Mouse (Mus musculus): Measurements from ENCODE around the gene Clic4.

Clic4 gene

DNA sequence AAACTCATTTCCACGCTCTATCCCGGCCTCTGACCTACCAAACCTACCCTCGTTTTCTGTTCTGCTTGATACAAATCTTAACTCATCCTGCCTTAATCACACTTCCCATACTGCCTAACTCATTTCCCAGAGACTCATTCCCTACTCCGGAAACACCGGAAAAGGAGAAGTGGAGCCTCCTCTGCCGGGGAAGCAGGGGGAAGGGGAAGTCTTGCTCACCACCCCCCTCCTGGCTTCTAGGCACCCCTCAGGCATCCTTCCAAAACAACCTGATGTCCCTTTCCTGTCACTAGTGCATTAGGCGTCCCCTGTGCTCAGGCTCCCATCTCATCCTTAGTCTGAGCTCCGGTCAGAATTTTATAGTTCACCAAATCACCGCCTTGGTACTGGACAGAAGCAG, 5.6 kb downstream of the Clic4 start:
- no peak for DNase-seq (ENCODE audit: extremely low read depth, insufficient read length, low spot score)

- no peak for DNase-seq (ENCODE audit: extremely low read depth, insufficient read length, low spot score)
These were observed 12.2 kb downstream of the Clic4 start for GRCm38 (mm10) chr4:135260434-135260833.

DNA sequence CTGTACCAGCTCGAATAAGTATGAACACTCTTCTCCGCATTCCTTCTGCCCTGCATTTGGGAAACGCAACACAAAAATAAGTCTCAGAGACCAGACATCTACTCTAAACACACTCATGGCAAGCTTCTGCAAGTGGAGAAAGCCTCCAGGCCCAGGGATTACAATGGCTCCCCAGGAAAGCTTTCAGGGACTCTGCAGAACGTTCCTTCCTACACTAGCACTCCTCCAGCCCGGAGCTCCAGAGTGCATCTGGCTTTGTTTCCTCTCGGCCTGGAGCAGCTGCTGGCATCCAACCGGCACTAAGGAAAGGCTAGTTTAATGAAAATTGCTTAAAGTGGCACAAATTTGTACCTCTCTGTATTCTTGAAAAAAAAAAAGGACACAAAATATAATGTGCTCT, 14.1 kb downstream of the Clic4 start:
- no peak for DNase-seq (ENCODE audit: extremely low read depth, insufficient read length, low spot score)

DNA sequence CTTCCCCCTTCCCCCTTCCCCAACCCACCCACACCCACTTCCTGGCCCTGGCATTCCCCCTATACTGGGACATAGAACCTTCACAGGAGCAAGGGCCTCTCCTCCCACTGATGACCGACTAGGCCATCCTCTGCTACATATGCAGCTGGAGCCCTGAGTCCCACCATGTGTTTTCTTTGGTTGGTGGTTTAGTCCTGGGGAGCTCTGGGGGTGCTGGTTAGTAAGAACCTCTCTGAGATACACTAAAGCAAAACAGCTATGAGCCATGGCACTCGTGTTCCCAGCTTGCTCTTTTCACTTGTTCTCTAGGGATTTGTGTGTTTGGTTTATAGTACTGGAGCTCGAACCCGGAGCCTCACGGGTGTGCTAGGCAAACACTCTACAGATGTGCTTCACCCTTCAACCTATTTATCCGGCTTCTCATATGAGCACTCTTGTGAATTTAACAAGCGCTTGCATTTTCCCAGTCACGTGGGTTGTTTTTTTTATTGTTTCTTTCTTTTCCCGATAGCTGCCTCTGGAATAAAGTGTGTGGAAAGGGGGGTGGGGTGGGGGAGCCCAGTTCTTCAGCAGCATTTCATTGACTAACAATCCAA, 14.6 kb downstream of the Clic4 start:
- no peak for DNase-seq (ENCODE audit: extremely low read depth, insufficient read length, low spot score)

GRCm38 (mm10) chr4:135256536-135257450, 15.8 kb downstream of the Clic4 start:
- DNase-seq (ENCODE audit: extremely low read depth, insufficient read length, low spot score) = no peak

GRCm38 (mm10) chr4:135254770-135255169, 17.8 kb downstream of the Clic4 start:
- DNase-seq (ENCODE audit: extremely low read depth, insufficient read length, low spot score) = no peak

GRCm38 (mm10) chr4:135254321-135254720, 18.3 kb downstream of the Clic4 start:
- DNase-seq (ENCODE audit: extremely low read depth, insufficient read length, low spot score) = no peak

GRCm38 (mm10) chr4:135253239-135254039, 19.2 kb downstream of the Clic4 start:
- no peak for DNase-seq (ENCODE audit: extremely low read depth, insufficient read length, low spot score)

DNA sequence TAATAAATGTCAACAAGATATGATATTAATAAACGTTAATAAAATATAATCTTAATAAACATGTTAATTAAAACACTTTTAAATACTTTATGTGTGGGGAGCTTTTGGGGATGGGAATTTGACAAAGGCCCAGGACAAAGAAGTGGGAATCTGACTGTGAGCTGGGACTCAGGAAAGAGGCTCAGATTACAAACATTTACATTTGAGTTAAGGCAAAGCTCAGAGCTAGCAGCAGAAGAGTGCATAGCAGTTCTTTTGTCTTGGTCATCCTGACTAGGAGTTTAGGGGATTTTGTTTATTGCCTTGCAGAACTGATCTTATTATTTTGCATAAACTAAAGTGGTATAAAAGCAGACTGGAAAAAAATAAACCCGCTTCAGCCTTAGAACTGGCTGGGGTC, 20.8 kb downstream of the Clic4 start:
- no peak for DNase-seq (ENCODE audit: extremely low read depth, insufficient read length, low spot score)

DNA sequence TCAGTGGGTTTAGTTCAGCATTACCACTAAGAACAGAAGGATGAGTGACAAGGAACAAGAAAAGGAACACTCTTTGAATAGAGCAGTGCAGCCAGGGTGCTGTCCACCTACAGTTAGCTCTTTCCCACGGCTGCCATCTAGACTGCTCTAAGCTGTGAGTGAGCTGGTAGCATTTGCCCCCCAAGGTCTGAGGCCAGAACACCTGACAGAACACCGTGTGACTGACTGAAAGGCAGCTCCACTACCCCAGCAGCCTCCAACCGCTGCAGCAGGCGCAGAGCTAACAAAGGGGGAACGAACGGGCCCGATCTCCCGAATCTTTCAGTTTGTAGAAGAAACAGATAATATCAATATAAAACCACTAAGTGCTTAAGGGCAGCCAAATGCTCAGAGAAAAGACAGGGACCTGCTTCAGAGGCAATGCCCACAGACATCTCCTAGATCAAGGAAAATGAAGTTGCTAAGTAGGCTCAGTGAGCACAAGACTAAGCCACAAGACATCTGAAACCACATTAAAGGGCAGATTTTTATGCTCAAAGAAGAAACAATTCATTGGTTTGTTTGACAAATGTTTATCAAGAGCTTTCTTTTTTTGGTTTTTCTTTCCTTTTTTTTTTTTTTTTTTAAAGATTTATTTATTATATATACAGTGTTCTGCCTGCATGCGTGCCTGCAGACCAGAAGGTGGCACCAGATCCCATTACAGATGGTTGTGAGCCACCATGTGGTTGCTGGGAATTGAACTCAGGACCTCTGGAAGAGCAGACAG, 24.2 kb downstream of the Clic4 start:
- DNase-seq (ENCODE audit: extremely low read depth, insufficient read length, low spot score) = no peak

- no peak for DNase-seq (ENCODE audit: extremely low read depth, insufficient read length, low spot score)
These were observed 25.5 kb downstream of the Clic4 start for GRCm38 (mm10) chr4:135246866-135247756.

- DNase-seq (ENCODE audit: extremely low read depth, insufficient read length, low spot score) = no peak
These were observed 26.2 kb downstream of the Clic4 start for GRCm38 (mm10) chr4:135246444-135246843.

DNA sequence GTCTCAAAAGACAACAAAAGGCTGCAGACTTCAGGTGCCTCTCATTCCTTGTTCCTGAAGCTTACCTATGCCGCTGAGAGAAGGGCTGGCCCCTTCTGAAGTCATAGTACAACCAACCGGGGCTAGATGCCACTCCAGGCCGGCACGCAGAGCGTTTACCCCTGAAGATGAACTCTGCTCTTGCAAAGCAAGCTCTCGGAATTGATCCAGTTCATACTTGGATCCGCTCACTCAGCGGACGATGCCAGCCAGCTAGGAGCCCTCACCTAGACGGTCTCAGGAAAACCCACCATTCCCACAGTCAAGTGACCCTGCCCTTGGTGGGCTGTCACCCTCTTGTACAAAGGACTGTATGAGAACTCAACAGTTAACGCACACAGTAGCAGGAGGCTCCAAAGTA, 26.8 kb downstream of the Clic4 start:
- no peak for DNase-seq (ENCODE audit: extremely low read depth, insufficient read length, low spot score)

GRCm38 (mm10) chr4:135244335-135244734, 28.3 kb downstream of the Clic4 start:
- DNase-seq (ENCODE audit: extremely low read depth, insufficient read length, low spot score) = no peak

DNA sequence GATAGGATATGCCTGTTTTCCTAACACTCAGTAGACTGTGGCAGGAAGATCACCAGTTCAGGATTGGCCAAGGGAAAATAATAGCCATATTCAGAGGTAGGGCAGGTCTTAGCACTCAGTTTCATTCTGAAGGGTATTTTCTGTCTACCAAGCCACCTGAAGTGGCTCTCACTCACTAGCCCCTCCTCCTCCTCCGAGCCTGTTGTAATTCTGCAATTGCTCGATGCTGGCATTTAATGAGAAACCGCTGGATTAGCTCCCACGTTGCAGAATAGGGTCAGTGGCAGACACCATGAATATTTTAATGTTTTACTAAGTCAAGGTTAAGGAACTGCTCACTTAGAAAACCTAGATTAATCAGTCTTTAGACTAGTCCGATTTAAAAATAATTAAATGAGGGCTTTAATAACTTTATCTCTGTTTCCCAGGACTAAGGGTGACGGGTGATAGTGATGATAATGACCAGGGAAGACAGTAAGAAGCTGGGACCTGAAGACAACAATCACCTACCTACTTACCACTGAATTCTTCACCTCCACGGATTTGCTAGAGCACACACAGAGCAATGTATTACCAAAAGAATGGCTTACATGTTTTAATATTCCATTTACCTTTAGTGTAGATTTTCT, 29.6 kb downstream of the Clic4 start:
- DNase-seq (ENCODE audit: extremely low read depth, insufficient read length, low spot score) = no peak

DNA sequence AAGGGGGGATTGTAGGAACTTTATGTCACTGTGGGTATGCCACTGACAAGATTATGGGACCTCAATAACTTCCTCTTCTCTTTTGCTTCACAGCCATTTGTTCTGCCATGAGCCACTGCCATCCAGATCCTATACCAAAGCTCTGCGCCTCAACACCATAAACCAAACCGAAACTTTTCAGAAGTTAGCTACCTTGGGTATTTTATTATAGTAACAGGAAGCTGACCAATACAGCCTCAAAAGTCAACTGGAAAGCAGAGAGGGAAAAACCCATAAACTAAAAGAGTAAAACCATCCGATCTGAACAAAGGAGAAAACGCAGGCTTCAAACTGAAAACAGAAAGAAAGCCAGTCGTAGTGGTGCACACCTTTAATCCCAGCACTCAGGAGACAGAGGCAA, 30.2 kb downstream of the Clic4 start:
- DNase-seq (ENCODE audit: extremely low read depth, insufficient read length, low spot score) = no peak

DNA sequence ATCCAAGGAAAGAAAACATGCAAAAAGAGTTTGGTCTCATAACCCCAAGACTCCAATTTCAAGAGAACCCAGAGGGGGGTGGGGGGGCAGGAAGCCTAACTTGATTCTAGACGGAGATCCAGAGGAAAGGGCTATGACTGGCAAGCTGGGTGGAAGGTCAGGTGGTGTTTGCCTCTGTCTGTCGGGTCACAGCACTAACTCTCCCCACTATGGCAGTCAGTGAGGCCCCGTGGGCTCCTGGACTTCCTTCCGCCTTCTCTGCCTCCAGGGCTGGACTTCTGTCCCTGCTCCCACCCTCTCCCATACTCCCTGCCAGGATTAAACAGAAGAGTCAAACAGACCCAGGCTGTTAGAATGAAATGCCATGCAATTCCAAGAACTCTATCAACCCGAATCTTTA, 30.9 kb downstream of the Clic4 start:
- DNase-seq (ENCODE audit: extremely low read depth, insufficient read length, low spot score) = no peak

DNA sequence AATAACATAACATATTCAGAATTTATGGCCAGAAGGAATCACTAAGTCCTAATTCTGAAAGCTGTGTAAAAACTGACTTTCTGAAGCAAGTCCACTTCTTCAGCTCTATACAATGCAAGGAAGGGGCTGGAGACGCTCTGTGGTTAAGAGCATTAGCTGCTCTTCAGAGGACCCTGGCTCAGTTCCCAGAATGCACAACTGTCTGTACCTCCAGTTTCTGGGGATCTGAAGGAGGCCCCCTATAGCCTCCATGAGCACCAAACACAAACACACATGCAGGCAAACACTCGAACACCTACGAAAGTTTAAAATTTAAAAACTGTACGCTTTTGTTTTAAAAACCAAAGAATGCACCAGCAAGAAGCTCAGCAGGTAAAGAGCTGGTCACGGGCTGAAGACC, 31.5 kb downstream of the Clic4 start:
- DNase-seq (ENCODE audit: extremely low read depth, insufficient read length, low spot score) = no peak

DNA sequence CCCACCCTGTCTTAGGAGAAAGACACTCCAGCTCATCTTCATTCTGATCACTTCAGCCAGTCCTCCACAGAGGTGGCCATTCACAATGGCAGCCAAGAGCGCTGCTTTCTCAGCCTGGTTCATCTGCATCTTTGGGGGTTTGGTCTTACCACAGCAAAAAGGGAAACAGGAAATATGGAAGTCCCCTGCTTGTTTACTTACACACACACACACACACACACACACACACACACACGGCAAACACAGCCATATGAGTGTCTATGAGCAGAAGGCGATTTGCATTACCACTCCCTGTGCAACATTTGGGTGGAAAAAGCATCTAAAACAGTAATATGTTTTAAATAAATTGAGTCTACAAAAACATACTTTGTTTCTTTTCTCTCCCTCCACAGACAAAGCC, 32.3 kb downstream of the Clic4 start:
- DNase-seq (ENCODE audit: extremely low read depth, insufficient read length, low spot score) = no peak
